Mouse (Mus musculus) adrenal gland, adult (tissue): ENCODE measurements around the gene Bpifb1.
A peak's percentile ranks its signal among the peaks of the same experiment; 100 is the strongest.
"Not testable (repeated sequence)": the region's sequence is repeated elsewhere in the genome, so short reads cannot be mapped to it uniquely, and the experiment has no call there.

Experiments
- DNase-seq, 2 experiments: peaks; one replicate each; pipeline ENCODE4 v3.0.0; 2022 to 2023; ENCODE audit warnings: low spot score in 1 of 2; ENCODE audit not compliant: inconsistent age in 2 of 2

The Bpifb1 gene

GRCm38 (mm10) chr2:154211121-154211520 lies 20.5 kb downstream of the Bpifb1 start:
- DNase-seq = no peak

- no peak for DNase-seq
These were observed 21.3 kb downstream of the Bpifb1 start for GRCm38 (mm10) chr2:154211881-154212280.

DNA sequence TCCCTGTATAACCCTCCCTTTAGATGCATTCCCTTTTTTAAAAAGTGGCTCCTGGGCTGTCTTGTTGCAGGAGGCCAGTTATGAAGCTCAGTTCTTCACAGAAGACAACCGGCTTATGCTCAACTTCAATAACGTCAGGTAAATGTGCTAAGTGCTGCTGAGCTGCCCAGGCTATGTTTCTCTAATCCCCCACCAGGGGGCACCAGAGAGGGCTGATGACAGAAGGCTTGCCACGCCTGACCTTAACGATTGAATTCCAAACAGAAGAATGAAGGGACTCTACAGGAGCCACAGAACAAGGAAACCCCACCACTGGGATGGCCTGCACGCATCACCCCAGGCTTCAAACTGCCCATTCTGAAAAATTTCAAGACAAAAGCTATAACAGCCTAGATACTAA lies 24.6 kb downstream of the Bpifb1 start:
- DNase-seq = peak; percentile 81 to 92

GRCm38 (mm10) chr2:154219950-154220349 lies 29.3 kb downstream of the Bpifb1 start:
- no peak for DNase-seq

- no peak for DNase-seq
These were observed 32.8 kb downstream of the Bpifb1 start, which contains the start of gene Bpifb5 for GRCm38 (mm10) chr2:154223265-154223916. Bpifb5 (plus strand) TSS chr2:154223742.

- DNase-seq = no peak
These were observed 33.3 kb downstream of the Bpifb1 start for GRCm38 (mm10) chr2:154223917-154224273.

DNA sequence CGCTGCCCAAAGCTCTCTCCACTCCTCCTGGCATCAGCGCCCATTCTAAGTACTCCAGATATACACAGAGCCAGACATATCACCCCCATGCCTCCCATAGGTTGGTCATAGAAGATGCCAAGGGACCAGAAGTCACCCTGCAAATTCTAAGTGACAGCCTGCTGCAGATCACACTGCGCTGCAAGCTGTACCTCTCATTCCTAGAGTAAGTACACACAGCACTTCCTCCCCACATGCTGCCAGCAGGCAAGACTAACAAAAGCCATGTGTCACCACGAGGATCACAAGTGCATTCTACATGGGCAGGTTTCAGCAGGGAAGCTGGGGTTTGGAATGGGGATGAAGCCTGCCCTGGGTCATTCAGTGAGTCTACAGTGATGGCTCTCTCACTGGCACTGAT lies 36.4 kb downstream of the Bpifb1 start:
- no peak for DNase-seq

GRCm38 (mm10) chr2:154227830-154228229 lies 37.2 kb downstream of the Bpifb1 start:
- DNase-seq = no peak

- DNase-seq = no peak
These were observed 42.8 kb downstream of the Bpifb1 start for GRCm38 (mm10) chr2:154233426-154233825.

- DNase-seq = no peak
These were observed 50.2 kb downstream of the Bpifb1 start for GRCm38 (mm10) chr2:154240771-154241170.

DNA sequence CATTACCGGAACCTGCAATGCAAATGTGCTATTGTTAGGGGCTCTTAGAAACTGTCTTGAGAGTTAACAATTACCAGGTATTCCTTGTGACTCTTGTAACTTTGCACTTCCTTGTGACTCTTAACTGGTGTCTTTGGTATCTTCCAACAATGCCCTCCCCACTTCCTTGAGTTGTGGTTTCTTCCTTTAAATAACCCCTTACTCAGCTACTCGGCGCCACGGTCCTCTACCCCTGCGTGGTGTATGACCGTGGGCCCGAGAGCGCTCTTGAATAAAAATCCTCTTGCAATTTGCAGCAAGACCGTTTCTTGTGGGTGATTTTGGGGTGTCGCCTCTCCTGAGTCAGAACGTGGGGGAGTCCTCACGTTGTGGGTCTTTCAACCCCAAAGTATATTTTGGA lies 52.1 kb downstream of the Bpifb1 start:
- DNase-seq = not testable (repeated sequence)

GRCm38 (mm10) chr2:154243356-154244036 lies 52.9 kb downstream of the Bpifb1 start:
- DNase-seq = no peak

GRCm38 (mm10) chr2:154245322-154245721 lies 54.7 kb downstream of the Bpifb1 start:
- DNase-seq = no peak

DNA sequence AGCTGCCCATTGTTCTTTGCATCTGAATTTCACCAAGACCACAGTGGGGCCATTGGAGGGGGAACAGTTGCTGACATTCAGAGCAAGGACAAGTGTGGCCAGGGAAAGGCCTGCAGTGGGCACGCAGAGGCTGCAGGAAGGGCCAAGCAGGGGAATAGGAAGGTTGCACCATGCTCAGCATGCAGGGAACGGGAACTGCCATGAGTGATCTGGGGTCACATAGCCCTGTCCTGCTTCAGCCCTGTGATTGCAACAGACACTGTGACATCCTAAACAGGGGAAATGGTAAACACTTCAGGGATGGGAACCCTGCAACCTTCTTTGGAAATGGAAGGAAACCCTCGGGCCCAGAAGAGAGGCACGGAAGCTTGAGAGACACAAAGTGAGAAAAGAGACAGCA lies 64.6 kb downstream of the Bpifb1 start:
- not testable (repeated sequence) for DNase-seq

- DNase-seq = no peak
These were observed 65.2 kb downstream of the Bpifb1 start for GRCm38 (mm10) chr2:154255770-154256169.

GRCm38 (mm10) chr2:154257554-154257953 lies 66.9 kb downstream of the Bpifb1 start, which contains the start of gene Bpifb9a:
Bpifb9a (plus strand) TSS chr2:154257854.
- not testable (repeated sequence) for DNase-seq

- not testable (repeated sequence) for DNase-seq
These were observed 73.8 kb downstream of the Bpifb1 start for GRCm38 (mm10) chr2:154264397-154264796.
